Mouse (Mus musculus): ENCODE results near the gene Bmp5. TPM values are rescaled to one million over a fixed set of nuclear protein-coding genes. Genes with fewer than 3 reads are reported as not detected.
"Not testable (repeated sequence)": the region's sequence is repeated elsewhere in the genome, so short reads cannot be mapped to it uniquely, and the experiment has no call there.

The Bmp5 gene
- polyA plus RNA-seq, 1 experiment = 1.4 TPM

DNA sequence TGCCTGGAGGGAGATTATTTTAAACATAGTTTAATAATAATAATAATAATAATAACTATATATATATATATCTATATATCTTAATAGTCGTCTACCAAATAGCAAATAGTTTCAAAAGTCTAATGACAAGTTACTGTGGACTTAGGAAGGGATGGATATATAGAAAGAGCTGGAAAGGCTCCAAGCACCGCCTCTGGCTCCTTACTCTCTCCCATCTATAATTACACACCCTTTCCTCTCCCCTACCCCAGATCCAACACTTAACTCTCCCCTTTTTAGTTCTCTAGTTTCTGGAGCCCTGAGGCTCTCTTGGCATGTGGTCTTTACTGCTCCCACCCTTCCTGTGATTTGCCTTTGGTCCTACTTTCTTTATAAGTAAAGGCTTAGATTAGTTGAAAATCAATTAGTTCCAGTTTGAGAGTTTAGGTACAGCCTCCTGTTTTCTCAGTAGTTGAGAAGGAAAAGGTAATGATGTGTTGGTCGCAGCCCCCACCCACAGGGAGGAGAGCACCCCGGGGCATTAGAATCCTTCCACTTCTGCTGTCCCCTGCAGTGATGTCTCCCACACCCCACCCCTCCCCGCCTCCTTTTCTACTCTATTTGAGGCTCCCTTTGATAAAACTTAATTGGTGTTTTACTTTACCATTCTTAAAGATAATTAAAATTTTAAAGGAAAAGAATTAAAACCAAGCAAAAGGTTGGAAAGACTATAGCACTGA, 5.6 kb downstream of the Bmp5 start:
- H3K4me1 ChIP-seq (ENCODE audit: control insufficient read depth, insufficient read depth, low read length) = no peaks in the 10 kb centered on the region
- no peak overlapping the region for H3K4me3 ChIP-seq (ENCODE audit: insufficient read depth, low read length)
- TF ChIP-seq CTCF (IDR thresholded peaks at IDR 0.05; ENCODE audit: extremely low read depth, insufficient read depth, low read length) (no peak), POLR2A (IDR thresholded peaks at IDR 0.05; ENCODE audit: extremely low read depth, insufficient read depth, low read length) (no peak)
- H3K27ac ChIP-seq (ENCODE audit: insufficient read depth, low read length) = no peak overlapping the region

DNA sequence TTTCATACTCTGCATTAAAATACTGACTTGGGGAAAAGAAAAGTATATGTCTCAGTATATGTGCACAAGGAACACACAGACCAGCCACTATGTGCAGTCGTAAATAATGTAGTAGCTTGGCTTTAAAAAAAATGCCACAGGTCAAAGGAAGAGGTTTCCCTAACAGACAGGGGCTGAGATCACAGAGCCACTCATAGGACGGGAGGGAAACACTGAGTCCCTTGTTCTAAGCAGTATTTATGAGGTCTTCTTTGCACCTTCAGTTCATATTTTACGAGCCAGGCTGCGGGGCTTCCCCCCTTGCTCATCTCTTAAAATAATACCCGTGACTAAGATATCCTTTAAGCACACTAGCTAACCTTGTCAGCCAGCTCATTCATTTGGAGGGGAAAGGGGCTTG, 6.4 kb downstream of the Bmp5 start:
- TF ChIP-seq POLR2A (IDR thresholded peaks at IDR 0.05; ENCODE audit: extremely low read depth, insufficient read depth, low read length) (no peak), CTCF (IDR thresholded peaks at IDR 0.05; ENCODE audit: extremely low read depth, insufficient read depth, low read length) (no peak)
- Histone ChIP-seq H3K4me3 (ENCODE audit: insufficient read depth, low read length) (no peak overlapping the region), H3K27ac (ENCODE audit: insufficient read depth, low read length) (no peak overlapping the region), H3K4me1 (ENCODE audit: control insufficient read depth, insufficient read depth, low read length) (no peaks in the 10 kb centered on the region)

DNA sequence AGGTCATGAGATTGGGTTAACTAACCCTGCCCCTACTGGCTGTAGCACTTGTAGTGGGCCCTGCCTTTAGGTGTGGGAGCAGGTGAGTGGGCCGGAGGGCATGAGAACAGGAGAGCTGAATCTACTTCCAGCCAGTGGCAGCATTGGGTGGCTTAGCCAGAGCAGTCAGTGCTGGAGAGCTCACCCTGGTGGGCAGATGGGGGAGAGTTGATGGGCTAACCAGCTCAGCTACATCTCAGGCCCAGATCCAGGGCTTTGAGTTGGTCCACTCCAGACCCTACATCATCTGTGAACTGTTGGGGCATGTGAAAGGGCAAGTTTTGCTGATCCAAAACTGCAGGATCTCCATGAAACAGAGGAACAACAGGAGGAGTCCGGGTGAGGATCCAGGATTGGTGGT, 8.4 kb downstream of the Bmp5 start:
- no peaks in the 10 kb centered on the region for H3K4me1 ChIP-seq (ENCODE audit: control insufficient read depth, insufficient read depth, low read length)
- no peak overlapping the region for H3K4me3 ChIP-seq (ENCODE audit: insufficient read depth, low read length)
- TF ChIP-seq POLR2A (IDR thresholded peaks at IDR 0.05; ENCODE audit: extremely low read depth, insufficient read depth, low read length) (no peak), CTCF (IDR thresholded peaks at IDR 0.05; ENCODE audit: extremely low read depth, insufficient read depth, low read length) (no peak)
- no peak overlapping the region for H3K27ac ChIP-seq (ENCODE audit: insufficient read depth, low read length)

DNA sequence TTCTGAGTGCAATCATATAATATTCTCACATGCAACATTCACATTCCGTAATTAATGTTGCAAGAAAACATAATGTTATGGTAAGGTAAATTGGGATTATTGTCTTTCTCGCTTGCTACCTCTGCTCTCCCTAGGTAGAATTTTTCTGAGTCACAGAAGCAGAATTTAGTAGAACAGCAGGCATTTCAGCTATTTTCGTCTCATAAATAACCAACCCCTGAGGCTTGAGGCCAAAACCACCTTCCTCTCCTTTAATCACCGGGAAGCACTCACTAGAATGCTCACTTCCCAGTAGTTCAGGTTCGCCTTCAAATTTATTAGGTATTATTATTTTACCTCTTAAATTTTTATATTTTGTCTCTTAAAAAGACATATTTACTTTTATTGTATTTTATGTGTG, 10.8 kb downstream of the Bmp5 start:
- Histone ChIP-seq H3K27ac (ENCODE audit: insufficient read depth, low read length) (no peak overlapping the region), H3K4me1 (ENCODE audit: control insufficient read depth, insufficient read depth, low read length) (no peaks in the 10 kb centered on the region), H3K4me3 (ENCODE audit: insufficient read depth, low read length) (no peak overlapping the region)
- no peak for TF ChIP-seq POLR2A (IDR thresholded peaks at IDR 0.05; ENCODE audit: extremely low read depth, insufficient read depth, low read length)
- no peak for TF ChIP-seq CTCF (IDR thresholded peaks at IDR 0.05; ENCODE audit: extremely low read depth, insufficient read depth, low read length)

DNA sequence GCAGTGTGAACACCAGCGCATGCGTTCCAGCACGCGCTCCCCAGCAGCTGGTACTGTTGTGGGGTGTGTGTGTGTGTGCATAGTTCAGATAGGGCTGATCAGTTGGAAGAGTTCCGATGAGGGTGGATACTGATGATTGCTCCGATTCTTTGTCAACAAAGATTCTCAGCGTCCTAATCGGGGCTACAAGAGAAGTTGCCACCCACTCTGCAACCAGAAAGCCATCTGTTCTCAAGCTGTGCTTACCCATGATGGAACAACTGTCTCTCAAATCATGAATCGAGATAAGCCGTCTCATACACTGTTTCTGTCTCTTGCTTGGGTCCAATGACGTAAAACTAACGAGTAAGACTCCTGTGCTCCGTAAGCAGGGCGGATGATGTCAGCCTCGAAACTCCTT, 12.0 kb downstream of the Bmp5 start:
- H3K4me3 ChIP-seq (ENCODE audit: insufficient read depth, low read length) = no peak overlapping the region
- no peaks in the 10 kb centered on the region for H3K4me1 ChIP-seq (ENCODE audit: control insufficient read depth, insufficient read depth, low read length)
- TF ChIP-seq POLR2A (IDR thresholded peaks at IDR 0.05; ENCODE audit: extremely low read depth, insufficient read depth, low read length) = no peak
- no peak for TF ChIP-seq CTCF (IDR thresholded peaks at IDR 0.05; ENCODE audit: extremely low read depth, insufficient read depth, low read length)
- no peak overlapping the region for H3K27ac ChIP-seq (ENCODE audit: insufficient read depth, low read length)

DNA sequence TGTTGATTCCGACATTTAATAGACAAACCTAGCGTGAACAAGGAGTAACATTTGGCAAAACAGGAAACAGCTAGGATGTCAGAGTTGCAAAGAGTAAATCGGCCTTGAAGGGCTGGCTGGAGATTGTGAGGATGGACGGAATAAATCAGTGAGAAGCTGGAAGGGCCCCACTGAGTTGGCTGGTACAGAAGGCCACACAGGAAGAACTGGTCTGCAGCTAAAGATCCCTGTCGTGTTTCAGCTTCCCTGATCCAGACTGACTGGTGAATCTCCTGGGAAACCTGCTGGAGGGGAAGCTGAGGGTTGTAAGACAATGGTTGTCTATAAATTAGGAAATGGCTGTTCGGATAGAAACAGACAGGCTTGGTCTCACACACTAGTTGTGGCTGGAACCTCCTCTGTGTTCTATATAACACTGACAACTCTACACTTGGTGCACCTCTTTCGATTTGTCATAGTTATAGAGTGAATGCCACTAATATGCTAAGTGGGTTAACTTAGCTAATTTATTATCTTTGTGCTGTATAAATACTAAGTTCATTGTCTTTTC, 14.8 kb downstream of the Bmp5 start:
- TF ChIP-seq POLR2A (IDR thresholded peaks at IDR 0.05; ENCODE audit: extremely low read depth, insufficient read depth, low read length) (no peak), CTCF (IDR thresholded peaks at IDR 0.05; ENCODE audit: extremely low read depth, insufficient read depth, low read length) (no peak)
- Histone ChIP-seq H3K4me3 (ENCODE audit: insufficient read depth, low read length) (no peak overlapping the region), H3K27ac (ENCODE audit: insufficient read depth, low read length) (no peak overlapping the region), H3K4me1 (ENCODE audit: control insufficient read depth, insufficient read depth, low read length) (no peaks in the 10 kb centered on the region)

DNA sequence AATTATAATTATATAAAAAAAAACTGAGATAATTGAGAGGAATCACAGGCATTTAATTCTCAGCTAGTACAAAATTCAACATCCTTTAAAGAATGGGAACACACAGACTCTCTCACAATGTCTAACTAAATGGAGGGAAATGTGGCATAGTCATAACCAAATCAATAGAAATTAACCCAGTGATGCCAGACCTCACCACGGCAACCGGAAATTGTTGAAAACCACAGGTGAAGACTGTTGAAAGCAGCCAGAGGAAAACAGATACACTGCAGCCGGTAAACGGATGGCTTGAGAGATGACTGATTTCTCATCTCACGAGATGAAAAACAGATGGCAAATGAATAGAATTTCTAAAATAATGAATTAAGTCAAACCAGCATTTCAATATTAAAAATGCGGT, 29.8 kb downstream of the Bmp5 start:
- TF ChIP-seq POLR2A (IDR thresholded peaks at IDR 0.05; ENCODE audit: extremely low read depth, insufficient read depth, low read length) = no peak
- TF ChIP-seq CTCF (IDR thresholded peaks at IDR 0.05; ENCODE audit: extremely low read depth, insufficient read depth, low read length) = no peak
- H3K4me1 ChIP-seq (ENCODE audit: control insufficient read depth, insufficient read depth, low read length) = no peaks in the 10 kb centered on the region
- H3K27ac ChIP-seq (ENCODE audit: insufficient read depth, low read length) = no peak overlapping the region
- no peak overlapping the region for H3K4me3 ChIP-seq (ENCODE audit: insufficient read depth, low read length)

DNA sequence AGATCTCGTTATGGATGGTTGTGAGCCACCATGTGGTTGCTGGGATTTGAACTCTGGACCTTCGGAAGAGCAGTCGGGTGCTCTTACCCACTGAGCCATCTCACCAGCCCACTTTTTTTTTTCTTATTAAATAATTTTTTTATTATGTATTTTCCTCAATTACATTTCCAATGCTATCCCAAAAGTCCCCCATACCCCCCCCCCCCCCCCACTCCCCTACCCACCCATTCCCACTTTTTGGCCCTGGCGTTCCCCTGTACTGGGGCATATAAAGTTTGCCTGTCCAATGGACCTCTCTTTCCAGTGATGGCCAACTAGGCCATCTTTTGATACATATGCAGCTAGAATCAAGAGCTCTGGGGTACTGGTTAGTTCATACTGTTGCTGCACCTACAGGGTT, 33.0 kb downstream of the Bmp5 start:
- H3K27ac ChIP-seq (ENCODE audit: insufficient read depth, low read length); H3K4me3 ChIP-seq (ENCODE audit: insufficient read depth, low read length); H3K4me1 ChIP-seq (ENCODE audit: control insufficient read depth, insufficient read depth, low read length): not testable (repeated sequence)

DNA sequence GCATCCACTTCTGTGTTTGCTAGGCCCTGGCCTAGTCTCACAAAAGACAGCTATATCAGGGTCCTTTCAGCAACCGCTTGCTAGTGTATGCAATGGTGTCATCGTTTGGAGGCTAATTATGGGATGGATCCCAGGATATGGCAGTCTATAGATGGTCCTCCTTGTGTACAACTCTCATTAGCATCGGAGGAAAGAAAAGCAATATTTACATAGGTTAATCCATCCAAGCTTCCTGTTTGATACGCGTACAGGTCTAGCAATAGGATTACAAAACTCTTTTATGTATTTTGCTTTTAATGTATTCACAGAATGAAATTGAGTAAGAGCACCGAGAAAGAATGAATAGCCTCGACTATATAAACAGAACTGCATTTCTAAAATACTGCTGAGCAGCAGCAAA, 33.5 kb downstream of the Bmp5 start:
- no peak overlapping the region for H3K4me3 ChIP-seq (ENCODE audit: insufficient read depth, low read length)
- H3K27ac ChIP-seq (ENCODE audit: insufficient read depth, low read length) = no peak overlapping the region
- no peak for TF ChIP-seq POLR2A (IDR thresholded peaks at IDR 0.05; ENCODE audit: extremely low read depth, insufficient read depth, low read length)
- no peak for TF ChIP-seq CTCF (IDR thresholded peaks at IDR 0.05; ENCODE audit: extremely low read depth, insufficient read depth, low read length)
- H3K4me1 ChIP-seq (ENCODE audit: control insufficient read depth, insufficient read depth, low read length) = no peaks in the 10 kb centered on the region

DNA sequence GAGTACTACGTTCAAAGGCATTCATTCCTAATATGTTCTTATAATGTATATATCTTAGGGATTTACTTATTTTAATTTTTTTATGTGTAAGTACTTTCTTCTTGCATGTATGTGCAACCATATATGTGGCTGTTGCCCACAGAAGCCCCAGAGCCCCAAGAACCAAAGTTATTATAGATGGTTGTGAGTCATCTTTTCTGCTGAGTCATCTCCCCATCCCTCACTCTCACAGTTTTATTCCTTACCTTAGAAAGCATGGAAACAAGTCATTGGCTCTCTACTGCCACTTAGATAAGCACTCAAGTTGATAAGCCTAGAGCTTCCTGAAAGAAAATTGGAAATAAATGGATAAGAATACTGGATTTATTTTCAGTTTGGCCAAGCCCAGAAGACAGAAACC, 40.0 kb downstream of the Bmp5 start:
- Histone ChIP-seq H3K27ac (ENCODE audit: insufficient read depth, low read length) (no peak overlapping the region), H3K4me1 (ENCODE audit: control insufficient read depth, insufficient read depth, low read length) (no peaks in the 10 kb centered on the region), H3K4me3 (ENCODE audit: insufficient read depth, low read length) (no peak overlapping the region)
- TF ChIP-seq POLR2A (IDR thresholded peaks at IDR 0.05; ENCODE audit: extremely low read depth, insufficient read depth, low read length) = no peak
- TF ChIP-seq CTCF (IDR thresholded peaks at IDR 0.05; ENCODE audit: extremely low read depth, insufficient read depth, low read length) = no peak
